Comparison of ENCODE assay signal across 14 mouse cellular contexts in the genomic region with DNA sequence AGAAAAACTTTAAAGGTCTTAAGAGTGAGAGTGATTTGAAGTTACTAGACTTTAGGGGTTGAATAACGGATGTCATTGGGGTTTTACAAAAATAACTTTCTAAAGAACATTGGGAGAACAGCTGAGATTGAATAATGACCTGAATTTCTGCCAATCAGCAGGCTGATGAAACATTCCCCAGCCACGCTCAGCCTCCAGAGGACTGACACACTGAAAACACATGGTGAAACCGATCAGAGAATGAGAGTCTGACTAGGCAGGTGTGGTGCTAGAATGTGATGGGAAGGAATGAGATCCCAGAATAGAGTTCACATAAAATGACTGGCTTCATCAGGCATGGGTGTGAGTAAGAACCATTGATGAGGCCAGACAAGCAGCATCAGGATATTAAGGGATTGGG.
A peak's percentile ranks its signal among the peaks of the same experiment; 100 is the strongest.
DNase-seq lines count a peak whose midpoint lies in the region; ATAC-seq and TF ChIP-seq lines count a peak whose summit lies in the region.
"Had no signal": no experiment of that assay in that cellular context is flagged by ENCODE, and none has a peak within 500 bp of the region (broad histone marks: within the 10 kb centered on the region; RNA-seq: fewer than 3 reads in every experiment).

No protein-coding gene starts in this region.

- intact Hi-C loops in gastrocnemius, adult 2 months (cut with DNase I), result no loop called here

- peak; percentile 11 for DNase-seq in adrenal gland, adult 8-10 months
- no peak for DNase-seq in adrenal gland, postnatal 25 days
- peak; percentile 10 to 13 for DNase-seq in layer of hippocampus, adult 2 months (ENCODE audit: low spot score in 2 of 2)
- no peak for DNase-seq in layer of hippocampus, postnatal 25 days (ENCODE audit: extremely low spot score in 1 of 2, low spot score in 1 of 2)
- peak; percentile 51 for DNase-seq in gastrocnemius, adult 2 months
- DNase-seq in lung, postnatal 36 days, result peak; percentile 23
- no peak for DNase-seq in thymus, postnatal 10 days (ENCODE audit: low spot score in 2 of 2)
- DNase-seq in midbrain, embryonic 14.5 days, result no peak
- DNase-seq: cerebellum, adult 9-10 months; forebrain, postnatal 0 days had no signal

- ATAC-seq in midbrain, embryonic 14.5 days (ENCODE audit: low FRiP score, low TSS enrichment), result no peak
- ATAC-seq: forebrain, postnatal 0 days; midbrain, embryonic 15.5 days had no signal

- H3K4me3 ChIP-seq in layer of hippocampus, adult 2 months, result no peak overlapping the region
- no peak overlapping the region for H3K4me3 ChIP-seq in gastrocnemius, adult 2 months
- H3K4me3 ChIP-seq in midbrain, embryonic 14.5 days (replicated peaks; ENCODE audit: low read depth, low read length), result no peak overlapping the region
- H3K4me3 ChIP-seq: embryonic facial prominence, embryonic 12.5 days; midbrain, embryonic 15.5 days; neural tube, embryonic 15.5 days had no signal

- H3K9me3 ChIP-seq in midbrain, embryonic 14.5 days (ENCODE audit: control insufficient read depth, low read length), result no peaks in the 10 kb centered on the region
- H3K9me3 ChIP-seq: embryonic facial prominence, embryonic 12.5 days; midbrain, embryonic 15.5 days; neural tube, embryonic 15.5 days had no signal

- 88% methylated on average over 3 of the region's 3 CpGs for WGBS in midbrain, embryonic 14.5 days

- H3K27ac ChIP-seq in layer of hippocampus, adult 2 months, result no peak overlapping the region
- H3K27ac ChIP-seq in gastrocnemius, adult 2 months, result peak overlapping the region; percentile 74
- H3K27ac ChIP-seq in midbrain, embryonic 14.5 days (replicated peaks; ENCODE audit: low read depth, low read length), result no peak overlapping the region
- H3K27ac ChIP-seq: embryonic facial prominence, embryonic 12.5 days; kidney, postnatal 0 days; midbrain, embryonic 15.5 days; neural tube, embryonic 15.5 days had no signal

- no peaks in the 10 kb centered on the region for H3K36me3 ChIP-seq in midbrain, embryonic 14.5 days (ENCODE audit: control insufficient read depth, insufficient read depth, low read length)
- H3K36me3 ChIP-seq: embryonic facial prominence, embryonic 12.5 days; midbrain, embryonic 15.5 days; neural tube, embryonic 15.5 days had no signal

- H3K9ac ChIP-seq in midbrain, embryonic 14.5 days (replicated peaks; ENCODE audit: low read length), result no peak overlapping the region
- H3K9ac ChIP-seq: embryonic facial prominence, embryonic 12.5 days; forebrain, postnatal 0 days; midbrain, embryonic 15.5 days; neural tube, embryonic 15.5 days had no signal

- H3K4me1 ChIP-seq in midbrain, embryonic 14.5 days (ENCODE audit: control insufficient read depth, insufficient read depth, low read length), result no peaks in the 10 kb centered on the region
- H3K4me1 ChIP-seq: embryonic facial prominence, embryonic 12.5 days; midbrain, embryonic 15.5 days; neural tube, embryonic 15.5 days had no signal

- H3K4me2 ChIP-seq in midbrain, embryonic 14.5 days (ENCODE audit: low read length), result no peak overlapping the region
- H3K4me2 ChIP-seq: embryonic facial prominence, embryonic 12.5 days; midbrain, embryonic 15.5 days; neural tube, embryonic 15.5 days had no signal

- no peak for TF ChIP-seq CTCF in layer of hippocampus, adult 2 months (conservative IDR thresholded peaks at IDR 0.05)
- no peak for TF ChIP-seq CTCF in gastrocnemius, adult 2 months (IDR thresholded peaks at IDR 0.05)

- no peaks in the 10 kb centered on the region for H3K27me3 ChIP-seq in midbrain, embryonic 14.5 days (ENCODE audit: control insufficient read depth, insufficient read depth, low read length)
- H3K27me3 ChIP-seq: embryonic facial prominence, embryonic 12.5 days; midbrain, embryonic 15.5 days; neural tube, embryonic 15.5 days had no signal

Comparison
In these comparisons a context has a peak if more than half of its experiments do, and no peak if none do; other contexts are left out.
1. DNase-seq: peak in adrenal gland, adult 8-10 months (single experiment), layer of hippocampus, adult 2 months (2 of 2), gastrocnemius, adult 2 months (single experiment) and lung, postnatal 36 days (single experiment); none in adrenal gland, postnatal 25 days (single experiment), layer of hippocampus, postnatal 25 days (0 of 2), thymus, postnatal 10 days (0 of 2) and midbrain, embryonic 14.5 days (single experiment).